Mouse (Mus musculus): ENCODE measurements at regions not wholly inside any gene's neighbourhood (a gene's known extent, or its start where the extent isn't known, plus 50 kb on each side); places are given as distances from the start of the nearest gene placed in this dataset.

- DNase-seq = no peak
Observed at GRCm38 (mm10) chr16:92903486-92903885, 77.5 kb upstream of the Runx1 start.

DNA sequence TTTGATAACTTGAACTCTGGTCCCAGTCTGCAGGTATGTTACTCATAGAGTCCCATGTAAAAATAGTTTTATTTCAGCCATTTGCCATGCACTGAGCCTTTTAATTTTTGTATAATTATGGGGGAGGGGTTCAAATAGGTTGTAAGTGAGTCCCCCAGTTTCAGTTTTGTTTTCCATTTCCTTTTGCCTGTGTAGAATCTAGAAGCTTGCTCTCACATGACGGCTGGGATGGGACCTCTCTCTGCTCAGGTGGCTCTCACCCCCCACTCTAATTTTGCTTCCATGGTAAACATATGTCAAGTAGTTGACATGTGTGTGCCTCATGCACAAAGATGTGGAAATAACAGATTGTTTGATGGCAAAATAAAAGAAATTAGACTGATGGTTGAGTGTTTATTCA lies 73.8 kb upstream of the Runx1 start:
- DNase-seq = no peak

- no peak for DNase-seq
Observed at GRCm38 (mm10) chr16:92891741-92892140, 65.8 kb upstream of the Runx1 start.

- DNase-seq = no peak
Observed at GRCm38 (mm10) chr16:92890713-92891112, 64.8 kb upstream of the Runx1 start.

- DNase-seq = no peak
Observed at GRCm38 (mm10) chr16:92889537-92889936, 63.6 kb upstream of the Runx1 start.

DNA sequence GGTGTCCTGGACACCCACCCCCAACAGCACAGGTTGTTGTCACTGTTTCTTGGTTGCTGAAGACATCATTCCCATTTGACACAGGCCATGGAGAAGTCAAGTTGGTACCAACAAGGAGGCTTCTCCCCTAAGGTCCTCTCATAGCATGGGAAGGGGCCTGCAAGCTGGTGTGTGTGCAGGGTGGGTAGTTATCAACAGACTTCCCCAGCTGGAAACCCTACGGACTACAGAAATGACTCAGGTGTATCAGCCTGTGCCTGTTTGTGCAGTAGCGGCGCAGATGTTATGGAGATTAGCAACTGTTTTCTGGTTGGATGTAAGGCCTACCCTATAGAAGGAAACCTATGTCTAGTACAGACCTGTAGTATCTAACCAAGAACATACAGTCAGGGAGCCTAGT lies 60.3 kb upstream of the Runx1 start:
- no peak for DNase-seq

DNA sequence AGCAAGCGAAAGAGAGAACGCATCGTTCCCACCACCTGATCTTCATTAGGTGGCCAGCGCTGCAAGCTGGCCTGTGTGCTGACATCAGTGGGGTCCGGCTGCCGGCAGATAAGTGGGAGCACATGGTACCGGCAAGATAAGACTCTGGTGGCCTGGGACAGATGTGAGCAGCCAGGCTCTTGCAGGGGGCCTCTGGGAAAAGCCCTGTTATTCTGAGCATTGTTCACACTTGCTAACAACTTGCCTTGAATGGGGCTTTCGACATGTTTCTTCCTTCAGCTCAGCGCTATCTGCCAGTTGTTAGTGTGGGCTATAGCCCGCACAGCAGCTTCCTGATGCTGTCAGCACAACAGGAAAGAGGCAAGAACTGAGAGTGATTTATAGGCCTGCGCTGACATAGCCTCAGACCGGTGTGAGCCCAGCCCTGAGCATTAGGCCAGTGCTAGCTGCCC lies 57.9 kb upstream of the Runx1 start:
- peak; percentile 95 for DNase-seq

DNA sequence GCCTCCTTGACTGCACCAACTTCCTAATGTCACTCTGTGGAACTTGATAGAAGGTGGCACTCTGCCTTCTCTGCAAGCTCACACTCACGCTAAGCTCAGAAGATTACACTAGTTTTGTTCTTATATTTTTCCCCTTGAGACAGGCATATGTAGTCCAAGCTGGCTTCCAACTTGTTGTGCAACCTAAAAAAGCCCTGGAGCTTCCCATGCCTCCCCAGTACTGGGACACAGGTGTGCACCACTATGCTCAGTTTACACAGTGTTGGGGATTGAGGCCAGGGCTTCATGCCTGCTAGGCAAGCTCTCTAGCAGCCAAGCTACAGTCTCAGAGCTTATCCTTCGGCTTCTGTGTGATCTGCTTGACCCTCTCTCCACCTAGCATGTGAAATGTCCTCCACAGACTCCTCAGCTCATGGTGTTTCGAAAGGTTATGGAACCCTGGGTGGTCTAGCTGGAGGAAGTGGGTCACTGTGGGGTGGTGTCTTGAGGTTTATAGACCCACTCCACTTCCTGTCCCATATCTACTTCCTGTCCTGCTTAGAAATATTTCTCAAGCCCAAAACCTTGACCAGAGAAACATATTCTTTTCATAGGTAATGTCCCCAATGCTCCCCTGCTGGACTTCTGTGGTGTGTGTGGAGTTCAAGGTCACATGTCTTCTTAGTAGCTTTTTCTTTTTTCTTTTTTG lies 54.6 kb upstream of the Runx1 start:
- DNase-seq = no peak

GRCm38 (mm10) chr16:92878081-92878480 lies 52.1 kb upstream of the Runx1 start:
- DNase-seq = peak; percentile 80

All from heart, adult 11 months (tissue).